Mouse (Mus musculus) intestine, embryonic 15.5 days (tissue): ENCODE data around the gene Lrcol1. TPM values are rescaled to one million over a fixed set of nuclear protein-coding genes. Genes with fewer than 3 reads are reported as not detected.

ENCODE experiments used
- ATAC-seq: fragments of 200-750 bp; cut with Nextera tagmentation; 2 replicates; pipeline ENCODE4 v1.8.0; 2017; ENCODE audit warnings: moderate TSS enrichment, moderate library complexity
- H3K27ac ChIP-seq: fragments of 300-500 bp; sonication (generic); 2 replicates; pipeline ENCODE4 v1.5.1; 2015; ENCODE audit warnings: mild to moderate bottlenecking, inconsistent platforms
- H3K27me3 ChIP-seq: fragments of 300-500 bp; sonication (generic); replicated peaks from 2 replicates; pipeline ENCODE4 v1.6.1; 2015; ENCODE audit warnings: inconsistent platforms
- H3K36me3 ChIP-seq: fragments of 300-500 bp; sonication (generic); 2 replicates; pipeline ENCODE4 v1.6.1; 2015; ENCODE audit warnings: inconsistent platforms
- H3K4me1 ChIP-seq: fragments of 300-500 bp; sonication (generic); replicated peaks from 2 replicates; pipeline ENCODE4 v1.6.1; 2015; ENCODE audit warnings: inconsistent platforms
- H3K4me2 ChIP-seq: fragments of 300-500 bp; sonication (generic); replicated peaks from 2 replicates; pipeline ENCODE4 v1.6.1; 2015; ENCODE audit warnings: mild to moderate bottlenecking, inconsistent platforms
- H3K4me3 ChIP-seq: fragments of 300-500 bp; sonication (generic); replicated peaks from 2 replicates; pipeline ENCODE4 v1.5.1; 2015; ENCODE audit warnings: inconsistent platforms
- H3K9ac ChIP-seq: fragments of 300-500 bp; sonication (generic); 2 replicates; pipeline ENCODE4 v1.6.1; 2015; ENCODE audit warnings: inconsistent platforms
- H3K9me3 ChIP-seq: fragments of 300-500 bp; sonication (generic); 2 replicates; pipeline ENCODE4 v1.6.1; 2016; ENCODE audit warnings: inconsistent platforms
- WGBS: fragments of 180-500 bp; shearing (Covaris S2); methylation state at CpG from one replicate; pipeline ENCODE4 v1.1.7; 2015; 5-methylcytosine and 5-hydroxymethylcytosine counted together
- polyA plus RNA-seq: library from polyadenylated mRNA; unstranded; fragments of >200 nt; fragmentation: Nextera tagmentation; extraction: Ambion mirVana; gene quantifications from 2 replicates; pipeline ENCODE4 v1.2.1, GENCODE M21; 2015

Gene Lrcol1
- polyA plus RNA-seq, 1 experiment from 2014 or later = not detected

DNA sequence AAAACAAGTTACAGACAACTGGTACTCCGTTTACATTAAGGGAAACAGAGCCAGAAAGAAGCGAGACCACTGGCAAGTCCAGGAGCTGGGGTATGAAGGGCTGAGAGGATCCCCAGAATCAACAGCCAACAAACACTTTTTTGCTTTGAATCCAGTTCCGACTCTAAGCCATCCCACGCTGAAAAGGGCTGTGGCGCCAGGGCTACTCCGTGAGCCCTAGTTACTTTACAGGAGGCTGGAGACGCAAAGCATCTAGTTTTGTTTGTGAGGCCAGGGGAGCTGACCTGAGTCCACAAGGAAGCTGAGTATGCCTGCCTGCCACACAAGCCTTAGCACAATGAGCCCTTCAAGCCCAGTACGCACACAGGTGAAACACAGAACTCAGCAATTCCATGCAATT, 42.8 kb downstream of the Lrcol1 start:
- no peak overlapping the region for H3K27ac ChIP-seq
- no peak overlapping the region for H3K9ac ChIP-seq
- peaks cover 14% of the 10 kb centered on the region; the same call in 1 of the 2 replicates for H3K4me1 ChIP-seq
- H3K27me3 ChIP-seq = no peaks in the 10 kb centered on the region; the same call in 1 of the 2 replicates
- peak; percentile 31 for ATAC-seq
- H3K36me3 ChIP-seq = no peaks in the 10 kb centered on the region
- peak overlapping the region; percentile 62 for H3K4me3 ChIP-seq
- 17% methylated on average over 8 of the region's 8 CpGs for WGBS
- H3K4me2 ChIP-seq = peak overlapping the region; percentile 92
- no peaks in the 10 kb centered on the region for H3K9me3 ChIP-seq

DNA sequence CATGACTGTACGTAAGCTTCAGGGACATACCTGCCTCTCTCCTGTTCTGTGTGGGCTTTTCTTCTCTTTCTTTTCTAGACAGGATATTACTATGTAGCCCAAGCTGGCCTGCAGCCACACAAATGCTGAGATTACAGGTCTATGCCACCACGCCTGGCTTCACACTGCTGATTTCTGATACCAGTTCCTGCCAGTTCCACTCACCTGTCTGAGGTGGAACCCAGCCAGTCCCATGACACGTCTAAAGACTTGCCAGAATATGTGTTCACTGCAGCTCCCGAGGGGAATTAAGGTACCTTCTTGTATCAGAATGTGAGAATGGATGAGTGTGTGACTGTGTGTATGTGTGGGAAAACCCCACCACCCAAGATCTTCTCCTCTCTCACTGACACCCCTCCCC, 46.1 kb downstream of the Lrcol1 start:
- H3K4me3 ChIP-seq = no peak overlapping the region
- H3K27ac ChIP-seq = no peak overlapping the region
- H3K27me3 ChIP-seq = no peaks in the 10 kb centered on the region; the same call in 1 of the 2 replicates
- no peak overlapping the region for H3K9ac ChIP-seq
- peaks cover 14% of the 10 kb centered on the region; the same call in 1 of the 2 replicates for H3K4me1 ChIP-seq
- no peaks in the 10 kb centered on the region for H3K36me3 ChIP-seq
- H3K9me3 ChIP-seq = no peaks in the 10 kb centered on the region
- H3K4me2 ChIP-seq = no peak overlapping the region
- ATAC-seq = no peak
- 87% methylated on average over 4 of the region's 4 CpGs for WGBS

DNA sequence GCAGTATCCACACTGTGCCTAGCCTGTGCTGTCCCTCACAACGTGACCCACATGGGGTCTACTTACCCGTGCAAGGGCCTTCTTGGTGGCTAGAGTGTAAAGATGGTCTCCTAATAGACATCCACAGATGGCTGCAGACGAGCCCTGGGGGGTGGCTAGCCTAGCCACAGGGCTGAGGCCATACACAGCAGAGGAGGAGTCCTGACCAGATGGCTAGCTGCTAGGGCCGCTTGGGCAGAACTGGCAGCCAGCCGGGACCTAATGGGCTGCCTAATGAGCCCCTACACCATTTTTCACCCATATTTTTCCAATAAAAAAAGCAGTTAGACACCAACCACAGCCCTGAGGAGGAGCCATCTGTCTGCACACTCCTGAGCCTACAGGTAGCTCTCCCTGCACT, 48.2 kb downstream of the Lrcol1 start:
- Histone ChIP-seq H3K27me3 (no peaks in the 10 kb centered on the region), H3K4me3 (no peak overlapping the region), H3K9ac (no peak overlapping the region), H3K27ac (no peak overlapping the region), H3K4me1 (no peaks in the 10 kb centered on the region), H3K4me2 (no peak overlapping the region), H3K9me3 (no peaks in the 10 kb centered on the region), H3K36me3 (no peaks in the 10 kb centered on the region)
- ATAC-seq = no peak
- 80% methylated on average over 5 of the region's 5 CpGs for WGBS

DNA sequence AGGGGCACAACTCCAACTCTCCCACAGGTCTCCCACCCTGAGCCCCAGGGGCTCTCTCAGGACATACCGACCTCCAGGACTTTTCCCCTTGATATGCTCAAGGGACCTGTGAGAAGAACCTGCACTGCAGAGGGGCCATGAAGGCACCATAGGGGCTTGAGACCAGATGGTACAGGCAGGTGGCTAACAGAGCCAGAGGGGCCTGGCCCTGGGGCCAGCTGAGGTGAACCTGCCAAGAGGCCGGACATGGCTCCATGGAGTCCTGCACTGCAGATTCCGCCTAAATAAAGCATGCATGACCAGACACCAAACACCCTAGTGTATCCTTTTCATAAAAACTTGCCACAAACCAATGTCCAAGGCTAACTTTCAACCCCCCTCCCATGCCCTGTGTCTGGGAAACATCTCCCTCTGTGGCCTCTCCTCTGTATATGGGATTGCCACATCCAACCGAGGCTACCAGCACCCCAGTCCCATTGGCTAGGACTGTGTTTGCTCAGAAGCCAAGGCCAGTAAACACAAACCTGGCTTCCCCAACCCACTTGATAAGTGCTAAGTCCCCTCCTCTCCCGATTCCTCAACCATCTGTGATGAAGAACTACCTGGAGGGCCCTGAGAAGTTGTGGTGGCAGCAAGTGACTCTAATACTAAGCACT, 50.6 kb downstream of the Lrcol1 start:
- no peak for ATAC-seq

DNA sequence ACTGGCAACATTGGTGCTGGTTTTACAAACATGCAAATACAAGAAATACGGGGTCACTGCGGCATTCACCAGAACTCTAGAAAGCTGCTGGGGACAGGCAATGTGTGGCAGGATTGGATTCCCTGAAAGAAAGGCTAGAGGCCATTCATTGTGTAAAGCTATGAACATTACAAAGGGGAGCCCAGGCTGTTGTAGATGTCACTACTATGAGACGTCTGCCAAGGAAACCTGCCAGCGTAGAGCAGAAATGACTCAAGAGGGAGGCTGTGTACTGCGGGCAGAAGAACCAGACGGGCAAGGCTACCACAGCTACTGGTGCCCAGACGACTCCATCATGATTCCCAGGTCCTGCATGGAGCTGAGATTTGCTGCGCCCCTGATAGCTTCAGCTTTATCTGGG, 56.6 kb downstream of the Lrcol1 start:
- Histone ChIP-seq H3K4me2 (no peak overlapping the region), H3K27me3 (no peaks in the 10 kb centered on the region), H3K4me1 (no peaks in the 10 kb centered on the region), H3K4me3 (no peak overlapping the region), H3K9ac (no peak overlapping the region), H3K27ac (no peak overlapping the region), H3K9me3 (no peaks in the 10 kb centered on the region), H3K36me3 (no peaks in the 10 kb centered on the region)
- ATAC-seq = no peak
- 91% methylated on average over 8 of the region's 8 CpGs for WGBS

More for the DNA sequence above, 50.6 kb downstream of the Lrcol1 start:
- H3K4me3 ChIP-seq = no peak overlapping the region
- 75% methylated on average over 5 of the region's 5 CpGs for whole genome bisulfite sequencing
- H3K4me2 ChIP-seq = no peak overlapping the region
- H3K9me3 ChIP-seq = no peaks in the 10 kb centered on the region
- no peaks in the 10 kb centered on the region for H3K4me1 ChIP-seq
- no peak overlapping the region for H3K27ac ChIP-seq
- H3K9ac ChIP-seq = no peak overlapping the region
- H3K36me3 ChIP-seq = no peaks in the 10 kb centered on the region
- no peaks in the 10 kb centered on the region for H3K27me3 ChIP-seq

DNA sequence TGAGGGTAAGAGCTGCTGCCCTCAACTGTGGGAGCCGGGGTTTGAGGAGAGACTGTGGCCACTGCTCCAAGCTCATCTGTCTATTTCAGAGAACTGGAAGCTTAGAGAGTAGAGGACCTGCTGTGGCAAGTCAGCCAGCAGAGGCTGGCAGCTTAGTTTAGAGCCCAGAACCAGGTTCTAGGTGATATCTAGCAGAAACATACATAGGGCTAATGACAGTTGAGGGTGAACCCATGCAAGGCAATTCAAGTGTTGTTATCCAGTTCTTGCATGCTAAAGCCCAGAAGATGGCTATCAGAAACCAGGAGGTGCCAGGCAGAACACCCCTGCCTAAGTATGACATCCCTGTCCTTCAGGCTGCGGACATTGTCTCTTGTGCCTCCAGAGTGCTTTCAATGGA, 58.0 kb downstream of the Lrcol1 start:
- no peak overlapping the region for H3K4me2 ChIP-seq
- H3K9ac ChIP-seq = no peak overlapping the region
- no peaks in the 10 kb centered on the region for H3K27me3 ChIP-seq
- no peak for ATAC-seq
- H3K36me3 ChIP-seq = no peaks in the 10 kb centered on the region
- no peak overlapping the region for H3K4me3 ChIP-seq
- no peaks in the 10 kb centered on the region for H3K4me1 ChIP-seq
- WGBS = 94% methylated on average over 2 of the region's 2 CpGs
- no peak overlapping the region for H3K27ac ChIP-seq
- no peaks in the 10 kb centered on the region for H3K9me3 ChIP-seq

DNA sequence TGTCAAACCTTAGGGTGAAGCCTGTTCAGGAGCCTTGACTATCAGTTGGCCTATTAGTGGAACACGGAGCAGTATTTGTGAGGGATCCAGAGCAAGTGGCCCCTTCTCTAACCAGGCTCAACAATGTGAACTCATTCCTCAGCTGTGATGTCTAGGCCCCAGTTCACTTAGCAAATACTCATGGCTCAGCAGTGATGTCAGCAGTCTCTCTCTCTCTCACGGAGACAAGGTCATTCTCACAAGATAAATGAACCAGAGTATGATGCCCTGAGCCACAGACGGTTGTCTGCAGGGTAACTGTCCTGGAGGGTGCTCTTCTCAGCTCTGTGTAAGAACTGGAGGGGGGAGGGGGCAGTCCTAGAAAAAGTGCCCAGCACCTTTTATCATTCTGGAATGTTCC, 59.4 kb downstream of the Lrcol1 start:
- Histone ChIP-seq H3K4me1 (no peaks in the 10 kb centered on the region), H3K4me3 (no peak overlapping the region), H3K4me2 (no peak overlapping the region), H3K27me3 (no peaks in the 10 kb centered on the region), H3K9ac (no peak overlapping the region), H3K9me3 (no peaks in the 10 kb centered on the region), H3K36me3 (0 out of 2 replicates have a peak, but pooled peaks cover 4% of the 10 kb centered on the region), H3K27ac (no peak overlapping the region)
- ATAC-seq = no peak
- 40% methylated on average over 3 of the region's 3 CpGs for WGBS

Other genes starting within 250 kb of the Lrcol1 start
- 0.89 and 0.92 TPM in 2 replicates for gene Plcxd1, start 244.8 kb upstream of the Lrcol1 start, polyA plus RNA-seq
- 29.4 and 30.2 TPM in 2 replicates for gene Gtpbp6, start 236.5 kb upstream of the Lrcol1 start, polyA plus RNA-seq
- 3.9 and 4.0 TPM in 2 replicates for gene Zfp605, start 234.6 kb upstream of the Lrcol1 start, polyA plus RNA-seq
- 32.7 and 34.5 TPM in 2 replicates for gene Chfr, start 208.9 kb upstream of the Lrcol1 start, polyA plus RNA-seq
- 16.1 and 17.1 TPM in 2 replicates for gene Golga3, start 168.0 kb upstream of the Lrcol1 start, polyA plus RNA-seq
- 21.3 and 24.7 TPM in 2 replicates for gene Ankle2, start 113.7 kb upstream of the Lrcol1 start, polyA plus RNA-seq
- 58.4 and 59.7 TPM in 2 replicates for gene Pgam5, start 74.8 kb upstream of the Lrcol1 start, polyA plus RNA-seq
- gene Pxmp2, start 58.5 kb upstream of the Lrcol1 start, polyA plus RNA-seq = 9.8 and 10.9 TPM in 2 replicates
- 20.4 and 22.0 TPM in 2 replicates for gene Pole, start 58.4 kb upstream of the Lrcol1 start, polyA plus RNA-seq
- gene P2rx2, start 1.5 kb upstream of the Lrcol1 start, polyA plus RNA-seq = 0.61 and 1.4 TPM in 2 replicates
- gene Fbrsl1, start 103.8 kb downstream of the Lrcol1 start, polyA plus RNA-seq = 9.6 and 11.2 TPM in 2 replicates
- 0.36 and 0.53 TPM in 2 replicates for gene Galnt9, start 199.6 kb downstream of the Lrcol1 start, polyA plus RNA-seq